Mouse (Mus musculus) Muller cell, postnatal 12 days (primary cell): ENCODE measurements around the gene Oaz1.

Experiments used
- DNase-seq: peaks from one replicate; pipeline ENCODE4 v3.0.0-alpha.2; 2015; ENCODE audit errors: inconsistent ontology term

Gene Oaz1

GRCm38 (mm10) chr10:80845055-80845693, 18.7 kb downstream of the Oaz1 start:
- DNase-seq: no peak

GRCm38 (mm10) chr10:80845732-80846131, 19.3 kb downstream of the Oaz1 start:
- DNase-seq: no peak

GRCm38 (mm10) chr10:80848571-80848970, 22.1 kb downstream of the Oaz1 start:
- peak; percentile 77 for DNase-seq

GRCm38 (mm10) chr10:80854913-80855748, 28.7 kb downstream of the Oaz1 start, which contains the start of the genes Lsm7 and Sppl2b:
Lsm7 (minus strand) TSS chr10:80855209.
Sppl2b (plus strand) TSS chr10:80855275.
- peak; percentile 96 for DNase-seq

GRCm38 (mm10) chr10:80855749-80856073, 29.3 kb downstream of the Oaz1 start:
- no peak for DNase-seq

- peak; percentile 36 for DNase-seq
Observed at GRCm38 (mm10) chr10:80856267-80856666, 29.8 kb downstream of the Oaz1 start.

GRCm38 (mm10) chr10:80856908-80857307, 30.5 kb downstream of the Oaz1 start:
- no peak for DNase-seq

GRCm38 (mm10) chr10:80857386-80857785, 30.9 kb downstream of the Oaz1 start:
- no peak for DNase-seq

GRCm38 (mm10) chr10:80857848-80858247, 31.4 kb downstream of the Oaz1 start:
- DNase-seq: no peak

- no peak for DNase-seq
Observed at GRCm38 (mm10) chr10:80858350-80858935, 32.0 kb downstream of the Oaz1 start.

- DNase-seq: no peak
Observed at GRCm38 (mm10) chr10:80862305-80862704, 35.8 kb downstream of the Oaz1 start.

- DNase-seq: no peak
Observed at GRCm38 (mm10) chr10:80864446-80864845, 38.0 kb downstream of the Oaz1 start.

GRCm38 (mm10) chr10:80870993-80871392, 44.5 kb downstream of the Oaz1 start:
- no peak for DNase-seq

GRCm38 (mm10) chr10:80871581-80871980, 45.1 kb downstream of the Oaz1 start, which contains the start of gene Tmprss9:
Tmprss9 (plus strand) TSS chr10:80871848.
- no peak for DNase-seq

GRCm38 (mm10) chr10:80874035-80874434, 47.6 kb downstream of the Oaz1 start:
- DNase-seq: no peak

- DNase-seq: no peak
Observed at GRCm38 (mm10) chr10:80876028-80876427, 49.6 kb downstream of the Oaz1 start.

- no peak for DNase-seq
Observed at GRCm38 (mm10) chr10:80876594-80876993, 50.1 kb downstream of the Oaz1 start.
